Mouse (Mus musculus) induced T-regulatory cell, adult 2 months (primary cell): ENCODE data around the gene Ercc8.

Experiments used
- DNase-seq: peaks from one replicate; pipeline ENCODE4 v3.0.0-alpha.2; 2012; ENCODE audit warnings: low read depth

Gene Ercc8

DNA sequence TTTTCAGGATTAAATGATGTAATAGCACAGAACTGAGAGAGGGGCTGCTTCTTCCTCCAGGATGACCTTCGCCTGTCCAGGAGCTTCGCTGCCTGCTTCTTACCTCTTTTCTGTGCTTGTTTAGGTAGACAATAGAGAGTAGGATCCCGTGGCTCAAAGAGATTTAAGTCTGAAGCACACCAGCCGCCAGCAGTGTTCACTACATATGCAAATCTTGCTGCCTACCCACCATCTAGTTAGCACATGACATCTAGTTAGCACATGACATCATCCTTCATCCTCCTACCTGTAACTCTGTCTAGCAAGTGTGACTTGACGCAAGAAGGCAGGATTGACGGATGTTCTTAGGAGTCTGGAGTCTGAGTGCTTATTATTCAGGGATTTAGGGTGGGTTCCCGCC is 61.2 kb downstream of the Ercc8 start:
- DNase-seq, result no peak

DNA sequence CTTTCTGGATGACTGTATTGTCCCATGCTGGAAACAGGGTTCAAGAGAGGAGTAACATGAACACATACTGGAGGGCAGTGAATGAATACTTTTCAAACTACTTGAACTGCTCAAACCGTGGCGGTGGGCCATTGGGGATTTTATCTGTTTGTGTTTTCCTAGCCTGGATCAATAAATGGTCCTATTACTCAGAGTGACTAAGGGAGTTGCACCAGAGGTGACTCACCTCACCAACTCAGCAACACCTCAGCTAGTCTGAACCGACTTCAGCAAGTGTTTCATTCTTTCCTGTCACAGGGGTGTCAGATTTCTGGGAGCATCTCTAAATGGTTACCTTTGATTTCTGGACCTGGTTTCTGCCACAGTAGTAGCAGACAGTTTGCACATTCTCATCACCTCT is 70.7 kb downstream of the Ercc8 start:
- no peak for DNase-seq

DNA sequence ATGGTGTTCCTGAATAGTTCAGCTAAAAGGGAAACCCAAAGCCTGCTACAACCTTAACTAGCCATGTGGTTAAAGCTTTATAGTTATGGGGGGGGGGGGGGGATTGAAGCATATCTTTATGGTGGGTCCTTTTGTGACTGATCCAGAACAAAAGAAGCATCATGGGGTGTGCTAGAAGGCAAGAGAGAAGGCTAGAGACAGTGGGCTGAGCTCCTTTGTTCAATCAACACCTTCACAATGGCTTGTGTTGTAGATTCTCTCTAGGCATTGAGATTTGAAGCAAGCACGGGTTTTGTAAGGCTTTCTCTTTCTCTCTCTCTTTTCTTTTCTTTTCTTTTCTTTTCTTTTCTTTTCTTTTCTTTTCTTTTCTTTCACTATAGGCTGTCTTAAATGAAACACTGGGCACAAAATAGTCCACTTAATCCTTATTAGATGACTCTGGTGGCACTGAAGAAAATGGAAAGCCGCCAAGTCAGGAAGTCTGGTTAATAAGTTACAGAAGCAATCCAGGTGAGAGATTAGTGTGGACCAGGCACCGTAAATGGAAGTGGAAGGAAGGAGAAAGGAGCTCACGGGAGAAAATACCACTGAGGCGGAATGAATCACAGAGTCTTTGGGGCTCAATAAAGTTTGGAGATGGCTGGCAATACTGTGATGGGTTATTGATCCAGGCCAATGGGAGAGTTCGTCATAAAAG is 71.3 kb downstream of the Ercc8 start:
- no peak for DNase-seq

DNA sequence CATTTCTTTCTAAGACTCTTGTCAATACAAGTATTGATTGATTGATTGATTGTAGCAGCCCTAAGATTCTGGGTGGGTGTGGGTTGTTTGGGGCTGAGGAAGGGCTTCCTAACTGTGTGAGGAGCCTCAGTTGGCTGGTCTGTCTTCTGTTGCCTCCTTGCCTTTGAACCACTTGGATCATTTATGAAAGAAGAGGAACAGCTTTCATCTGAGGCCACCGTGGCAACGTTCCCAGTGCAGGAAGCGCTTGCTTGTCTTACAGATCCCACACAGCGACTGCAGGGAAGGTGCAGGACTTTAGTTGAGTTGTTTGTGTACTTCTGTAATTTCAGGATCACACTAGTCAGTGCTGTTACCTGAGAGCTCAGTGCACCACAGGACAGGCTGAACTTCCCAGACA is 81.5 kb downstream of the Ercc8 start:
- DNase-seq, result no peak

DNA sequence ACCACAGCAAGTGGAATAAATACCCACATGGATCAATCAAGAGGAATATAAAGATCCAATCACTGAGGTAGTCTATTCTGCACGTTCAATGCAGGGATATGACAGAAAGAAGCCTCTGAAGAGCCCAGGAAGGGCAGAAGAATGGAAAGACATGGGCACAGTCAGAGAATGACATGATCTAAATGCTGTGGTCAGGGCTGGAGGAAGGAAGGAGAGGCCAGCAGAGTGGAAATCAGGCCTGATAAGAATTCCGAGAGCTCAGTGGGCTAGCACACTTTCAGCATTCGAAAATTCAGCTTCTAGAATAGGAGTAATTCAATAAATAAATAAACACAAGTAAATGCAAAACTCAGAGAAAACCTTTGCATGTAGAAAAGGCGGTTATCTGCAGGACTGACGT is 83.2 kb downstream of the Ercc8 start:
- no peak for DNase-seq
